Mouse (Mus musculus): Measurements from ENCODE around the gene Mad2l2.
"Not testable (repeated sequence)": the region's sequence is repeated elsewhere in the genome, so short reads cannot be mapped to it uniquely, and the experiment has no call there.

Mad2l2 gene

GRCm38 (mm10) chr4:148174495-148174862 lies 44.3 kb downstream of the Mad2l2 start:
- DNase-seq, result no peak

- not testable (repeated sequence) for DNase-seq
Observed at GRCm38 (mm10) chr4:148176603-148177002, 46.4 kb downstream of the Mad2l2 start.

GRCm38 (mm10) chr4:148177716-148178115 lies 47.5 kb downstream of the Mad2l2 start:
- no peak for DNase-seq

- no peak for DNase-seq
Observed at GRCm38 (mm10) chr4:148181483-148181882, 51.3 kb downstream of the Mad2l2 start.

- DNase-seq, result no peak
Observed at GRCm38 (mm10) chr4:148182363-148182762, 52.2 kb downstream of the Mad2l2 start.

GRCm38 (mm10) chr4:148184564-148184963 lies 54.4 kb downstream of the Mad2l2 start:
- no peak for DNase-seq

GRCm38 (mm10) chr4:148185819-148186218 lies 55.6 kb downstream of the Mad2l2 start:
- DNase-seq, result no peak

- not testable (repeated sequence) for DNase-seq
Observed at GRCm38 (mm10) chr4:148188767-148189166, 58.6 kb downstream of the Mad2l2 start.

- DNase-seq, result no peak
Observed at GRCm38 (mm10) chr4:148192707-148193245, 62.6 kb downstream of the Mad2l2 start.

- DNase-seq, result no peak
Observed at GRCm38 (mm10) chr4:148194400-148194799, 64.2 kb downstream of the Mad2l2 start.
